Mouse (Mus musculus): ENCODE measurements around the gene Arhgef10l.

The Arhgef10l gene

GRCm38 (mm10) chr4:140480369-140481067 is 185.3 kb downstream of the Arhgef10l start:
- no peak for DNase-seq (ENCODE audit: inconsistent age in 2 of 2, low spot score in 1 of 2)

GRCm38 (mm10) chr4:140475194-140475593 is 190.6 kb downstream of the Arhgef10l start:
- no peak for DNase-seq (ENCODE audit: inconsistent age in 2 of 2, low spot score in 1 of 2)

GRCm38 (mm10) chr4:140469760-140470452 is 195.9 kb downstream of the Arhgef10l start:
- peak in 1 of 2 experiments; percentile 52 for DNase-seq (ENCODE audit: inconsistent age in 2 of 2, low spot score in 1 of 2)

GRCm38 (mm10) chr4:140467254-140467791 is 198.5 kb downstream of the Arhgef10l start:
- DNase-seq (ENCODE audit: inconsistent age in 2 of 2, low spot score in 1 of 2), result no peak
